Mouse (Mus musculus): ENCODE measurements around the gene Zfp60. TPM values are rescaled to one million over a fixed set of nuclear protein-coding genes. Genes with fewer than 3 reads are reported as not detected.

Gene Zfp60
- polyA plus RNA-seq, 1 experiment = 2.4 TPM

DNA sequence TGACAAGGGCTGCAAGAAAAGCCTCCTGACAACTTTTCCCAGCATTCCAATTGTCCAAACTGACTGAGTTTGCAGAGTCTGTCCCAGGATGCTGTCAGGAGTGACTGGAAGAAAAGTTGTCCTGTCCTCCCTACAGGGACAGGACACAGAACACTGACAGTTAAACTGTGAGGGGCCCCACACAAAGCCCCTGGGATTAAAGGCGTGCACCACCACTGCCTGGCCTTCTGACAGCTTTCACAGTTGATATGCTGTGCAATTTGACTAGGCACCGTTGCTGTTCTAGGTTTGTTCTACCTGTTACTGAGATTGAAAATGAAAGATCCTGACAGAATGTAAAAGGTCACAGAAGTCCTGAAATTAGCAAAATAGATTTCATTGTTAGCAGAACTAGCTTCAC lies 3.7 kb upstream of the Zfp60 start:
- Histone ChIP-seq H3K27ac (ENCODE audit: insufficient read depth, low read depth, low read length) (no peak overlapping the region), H3K36me3 (ENCODE audit: control insufficient read depth, insufficient read depth, low read length) (no peaks in the 10 kb centered on the region), H3K4me3 (ENCODE audit: insufficient read depth, low read depth, low read length) (no peak overlapping the region), H3K27me3 (replicated peaks; ENCODE audit: control insufficient read depth, insufficient read depth, low read length) (no peaks in the 10 kb centered on the region), H3K4me1 (ENCODE audit: control insufficient read depth, insufficient read depth, low read length) (no peaks in the 10 kb centered on the region)
- WGBS = 53% methylated on average over 2 of the region's 2 CpGs
- no peak for TF ChIP-seq CTCF (conservative IDR thresholded peaks at IDR 0.05; ENCODE audit: insufficient read depth, insufficient read length, low read depth, low read length)
- no peak for TF ChIP-seq POLR2A (IDR thresholded peaks at IDR 0.05; ENCODE audit: low read depth, low read length)
- DNase-seq = no peak

DNA sequence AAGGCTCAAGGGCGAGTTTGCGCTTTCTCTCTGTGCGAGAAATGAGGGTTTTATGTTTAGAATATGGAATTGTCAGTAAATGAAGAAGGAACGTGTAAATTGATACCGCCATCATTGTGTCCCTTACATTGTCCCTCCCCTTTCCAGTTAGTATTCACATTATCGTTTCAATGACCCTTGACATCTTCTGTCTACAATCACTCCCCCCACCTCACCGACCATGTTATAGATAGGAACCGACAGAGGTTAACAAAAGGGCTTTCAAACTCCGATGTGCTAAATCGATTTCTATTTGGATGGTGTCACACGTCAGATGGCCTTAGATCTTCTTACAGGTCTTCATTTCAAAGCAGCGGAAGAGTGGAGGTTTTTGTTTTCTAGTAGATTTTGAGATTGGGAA lies 757 bp downstream of the Zfp60 start:
- Histone ChIP-seq H3K4me1 (ENCODE audit: control insufficient read depth, insufficient read depth, low read length) (no peaks in the 10 kb centered on the region), H3K36me3 (ENCODE audit: control insufficient read depth, insufficient read depth, low read length) (no peaks in the 10 kb centered on the region), H3K27me3 (replicated peaks; ENCODE audit: control insufficient read depth, insufficient read depth, low read length) (no peaks in the 10 kb centered on the region), H3K27ac (ENCODE audit: insufficient read depth, low read depth, low read length) (peak overlapping the region; percentile 22; the same call in 1 of the 2 replicates), H3K4me3 (ENCODE audit: insufficient read depth, low read depth, low read length) (peak overlapping the region; percentile 82)
- WGBS = 7% methylated on average over 12 of the region's 12 CpGs
- no peak for DNase-seq
- no peak for TF ChIP-seq POLR2A (IDR thresholded peaks at IDR 0.05; ENCODE audit: low read depth, low read length)
- TF ChIP-seq CTCF (conservative IDR thresholded peaks at IDR 0.05; ENCODE audit: insufficient read depth, insufficient read length, low read depth, low read length) = no peak

DNA sequence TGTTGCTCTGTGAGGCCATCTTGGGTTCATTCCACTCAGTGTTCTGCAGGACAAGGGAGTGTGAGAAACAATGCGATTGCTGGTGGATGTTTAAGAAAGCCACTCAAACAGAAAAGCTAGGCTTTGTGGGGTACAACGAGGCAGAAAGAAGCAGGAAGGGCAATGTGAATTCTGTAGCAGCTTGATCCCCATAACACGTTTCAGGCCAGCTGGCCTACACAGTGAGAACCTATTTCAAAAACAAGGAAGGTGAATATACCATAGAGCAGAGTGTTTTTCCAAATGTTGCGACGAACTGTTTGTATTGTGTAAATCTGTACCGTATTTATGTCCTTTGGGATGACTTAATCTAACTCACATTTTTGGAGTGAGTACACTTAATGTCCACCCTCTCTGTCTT lies 1.3 kb downstream of the Zfp60 start:
- 85% methylated on average over 6 of the region's 6 CpGs for WGBS
- DNase-seq = no peak
- Histone ChIP-seq H3K27ac (ENCODE audit: insufficient read depth, low read depth, low read length) (no peak overlapping the region), H3K36me3 (ENCODE audit: control insufficient read depth, insufficient read depth, low read length) (no peaks in the 10 kb centered on the region), H3K27me3 (replicated peaks; ENCODE audit: control insufficient read depth, insufficient read depth, low read length) (no peaks in the 10 kb centered on the region), H3K4me1 (ENCODE audit: control insufficient read depth, insufficient read depth, low read length) (no peaks in the 10 kb centered on the region), H3K4me3 (ENCODE audit: insufficient read depth, low read depth, low read length) (no peak overlapping the region)
- TF ChIP-seq POLR2A (IDR thresholded peaks at IDR 0.05; ENCODE audit: low read depth, low read length) (no peak), CTCF (conservative IDR thresholded peaks at IDR 0.05; ENCODE audit: insufficient read depth, insufficient read length, low read depth, low read length) (no peak)

DNA sequence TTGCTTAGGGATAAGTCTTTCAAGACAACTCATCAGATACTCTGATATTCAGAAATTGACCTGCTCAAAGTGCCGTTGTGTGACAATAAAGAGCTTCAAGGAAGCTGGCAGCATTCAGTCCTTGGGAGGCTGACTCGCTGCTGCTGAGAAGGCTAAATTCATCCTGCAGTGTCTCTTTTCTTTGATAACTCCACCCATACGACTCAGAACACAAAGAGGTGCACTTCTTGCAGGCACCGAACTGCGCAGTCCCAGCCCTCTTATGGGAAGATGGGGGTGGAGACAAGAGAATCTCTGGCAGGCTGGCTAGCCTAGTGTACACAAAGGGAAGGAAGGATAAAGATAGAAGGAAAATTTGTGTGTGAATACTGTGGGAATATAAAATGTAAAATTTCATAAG lies 4.3 kb downstream of the Zfp60 start:
- no peak for DNase-seq
- no peaks in the 10 kb centered on the region for H3K27me3 ChIP-seq (replicated peaks; ENCODE audit: control insufficient read depth, insufficient read depth, low read length)

DNA sequence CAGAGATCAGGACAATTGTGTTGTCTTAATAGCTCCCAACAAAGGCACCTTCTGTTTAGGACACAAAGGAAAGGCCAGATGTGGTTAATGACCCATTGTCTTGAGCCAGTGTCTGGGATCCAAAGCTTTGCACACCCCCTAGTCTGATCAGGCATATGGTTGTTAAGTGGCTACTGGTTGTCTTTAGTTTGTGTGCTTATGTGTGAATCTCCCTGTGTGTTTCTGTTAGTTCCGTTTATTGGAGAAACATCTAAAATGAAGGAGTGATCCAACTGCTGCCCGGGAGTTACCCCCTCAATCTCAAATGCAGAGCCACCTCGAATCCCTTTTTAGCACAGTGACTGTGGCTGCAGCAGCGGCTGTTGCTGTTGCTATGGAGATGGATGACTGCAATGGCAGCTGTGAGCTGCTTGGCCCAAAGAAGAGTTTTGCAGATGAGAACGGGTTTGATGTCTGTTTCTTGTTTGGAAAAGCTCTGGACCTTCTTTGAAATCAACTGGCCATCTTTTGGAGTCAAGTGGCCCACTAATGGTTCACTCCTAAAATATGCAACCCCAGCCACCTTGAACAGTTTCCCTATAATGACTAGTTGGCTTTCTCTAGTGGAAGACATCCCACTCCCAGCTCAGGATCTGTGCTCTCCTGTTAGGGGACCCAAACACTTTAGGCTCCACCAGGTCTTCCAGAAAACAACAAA lies 25.3 kb downstream of the Zfp60 start:
- TF ChIP-seq POLR2A (IDR thresholded peaks at IDR 0.05; ENCODE audit: low read depth, low read length) (no peak), CTCF (conservative IDR thresholded peaks at IDR 0.05; ENCODE audit: insufficient read depth, insufficient read length, low read depth, low read length) (no peak)
- 39% methylated on average over 5 of the region's 5 CpGs for WGBS
- Histone ChIP-seq H3K4me3 (ENCODE audit: insufficient read depth, low read depth, low read length) (no peak overlapping the region), H3K4me1 (ENCODE audit: control insufficient read depth, insufficient read depth, low read length) (no peaks in the 10 kb centered on the region), H3K36me3 (ENCODE audit: control insufficient read depth, insufficient read depth, low read length) (no peaks in the 10 kb centered on the region), H3K27ac (ENCODE audit: insufficient read depth, low read depth, low read length) (no peak overlapping the region), H3K27me3 (replicated peaks; ENCODE audit: control insufficient read depth, insufficient read depth, low read length) (no peaks in the 10 kb centered on the region)
- no peak for DNase-seq

More for the DNA sequence above, 4.3 kb downstream of the Zfp60 start:
- H3K36me3 ChIP-seq (ENCODE audit: control insufficient read depth, insufficient read depth, low read length) = peaks cover 3% of the 10 kb centered on the region; the same call in 1 of the 2 replicates
- no peak overlapping the region for H3K27ac ChIP-seq (ENCODE audit: insufficient read depth, low read depth, low read length)
- no peak for TF ChIP-seq POLR2A (IDR thresholded peaks at IDR 0.05; ENCODE audit: low read depth, low read length)
- no peak for TF ChIP-seq CTCF (conservative IDR thresholded peaks at IDR 0.05; ENCODE audit: insufficient read depth, insufficient read length, low read depth, low read length)
- 71% methylated on average over 5 of the region's 5 CpGs for WGBS
- no peaks in the 10 kb centered on the region for H3K4me1 ChIP-seq (ENCODE audit: control insufficient read depth, insufficient read depth, low read length)
- no peak overlapping the region for H3K4me3 ChIP-seq (ENCODE audit: insufficient read depth, low read depth, low read length)

DNA sequence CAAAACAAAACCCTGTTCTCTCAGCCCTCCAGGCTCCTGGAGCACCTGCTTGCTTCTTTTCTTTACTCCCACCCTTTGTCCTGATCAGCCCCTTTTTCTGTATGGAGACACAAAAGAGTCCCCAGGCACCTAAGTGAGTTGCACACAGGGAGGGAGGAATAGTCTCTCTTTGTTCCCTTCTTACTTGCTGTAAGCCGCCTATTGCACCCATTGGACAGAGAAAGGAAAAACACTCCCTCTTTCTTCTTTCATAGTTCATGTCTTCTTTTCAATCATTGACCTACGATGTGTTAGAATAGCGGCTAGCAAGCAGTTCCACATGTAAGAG lies 25.8 kb downstream of the Zfp60 start:
- no peak overlapping the region for H3K27ac ChIP-seq (ENCODE audit: insufficient read depth, low read depth, low read length)
- 65% methylated on average over 3 of the region's 3 CpGs for WGBS
- H3K4me3 ChIP-seq (ENCODE audit: insufficient read depth, low read depth, low read length) = no peak overlapping the region
- TF ChIP-seq POLR2A (IDR thresholded peaks at IDR 0.05; ENCODE audit: low read depth, low read length) = no peak
- no peak for TF ChIP-seq CTCF (conservative IDR thresholded peaks at IDR 0.05; ENCODE audit: insufficient read depth, insufficient read length, low read depth, low read length)
- H3K4me1 ChIP-seq (ENCODE audit: control insufficient read depth, insufficient read depth, low read length) = no peaks in the 10 kb centered on the region
- no peaks in the 10 kb centered on the region for H3K36me3 ChIP-seq (ENCODE audit: control insufficient read depth, insufficient read depth, low read length)
- no peak for DNase-seq
- H3K27me3 ChIP-seq (replicated peaks; ENCODE audit: control insufficient read depth, insufficient read depth, low read length) = no peaks in the 10 kb centered on the region

DNA sequence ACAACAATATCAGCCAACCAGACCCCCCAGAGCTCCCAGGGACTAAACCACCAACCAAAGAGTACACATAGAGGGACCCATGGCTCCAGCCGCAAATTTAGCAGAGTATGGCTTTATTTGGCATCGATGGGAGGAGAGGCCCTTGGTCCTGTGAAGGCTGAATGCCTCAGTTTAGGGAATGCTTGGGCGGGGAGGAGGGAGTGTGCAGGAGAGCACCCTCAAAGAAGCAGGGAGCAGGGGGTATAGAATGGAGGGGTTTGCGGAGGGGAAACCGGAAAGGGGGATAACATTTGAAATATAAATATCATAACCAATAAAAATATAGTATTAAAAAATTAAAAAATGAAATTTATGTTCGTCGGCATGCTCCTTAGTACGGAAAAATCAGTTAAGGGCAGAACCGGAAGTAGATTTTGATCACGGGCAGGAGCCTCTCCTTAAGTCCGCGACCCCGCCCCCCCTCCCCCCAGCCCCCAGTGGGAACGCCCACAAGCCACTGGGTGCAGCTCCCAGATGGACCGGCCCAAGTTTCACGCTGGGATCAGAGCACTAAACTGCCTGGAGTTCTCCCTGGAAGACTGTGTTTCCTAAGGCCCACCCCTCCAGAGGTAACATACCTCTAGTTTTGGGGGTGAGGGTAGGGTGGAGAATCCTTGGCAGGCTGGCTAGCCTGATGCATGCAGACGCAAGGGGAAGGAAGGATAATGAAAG lies 34.1 kb downstream of the Zfp60 start:
- TF ChIP-seq CTCF (conservative IDR thresholded peaks at IDR 0.05; ENCODE audit: insufficient read depth, insufficient read length, low read depth, low read length) (no peak), POLR2A (IDR thresholded peaks at IDR 0.05; ENCODE audit: low read depth, low read length) (no peak)
- no peak overlapping the region for H3K27ac ChIP-seq (ENCODE audit: insufficient read depth, low read depth, low read length)
- H3K36me3 ChIP-seq (ENCODE audit: control insufficient read depth, insufficient read depth, low read length) = no peaks in the 10 kb centered on the region
- no peaks in the 10 kb centered on the region for H3K4me1 ChIP-seq (ENCODE audit: control insufficient read depth, insufficient read depth, low read length)
- DNase-seq = no peak
- WGBS = 8% methylated on average over 17 of the region's 17 CpGs
- H3K4me3 ChIP-seq (ENCODE audit: insufficient read depth, low read depth, low read length) = no peak overlapping the region
- no peaks in the 10 kb centered on the region for H3K27me3 ChIP-seq (replicated peaks; ENCODE audit: control insufficient read depth, insufficient read depth, low read length)

Data from kidney, adult 2 months (tissue).